Mouse (Mus musculus) embryonic facial prominence, embryonic 14.5 days (tissue): ENCODE data around the gene Gnao1. TPM values are rescaled to one million over a fixed set of nuclear protein-coding genes. Genes with fewer than 3 reads are reported as not detected.

ENCODE experiments used
- ATAC-seq: fragments of 200-750 bp; cut with Nextera tagmentation; 2 replicates; pipeline ENCODE4 v1.8.0; 2017; ENCODE audit warnings: low read depth, moderate number of reproducible peaks, moderate TSS enrichment
- DNase-seq: peaks from one replicate; pipeline ENCODE4 v3.0.0-alpha.2; 2015; ENCODE audit warnings: low spot score
- H3K27ac ChIP-seq: fragments of 300-500 bp; sonication (generic); replicated peaks from 2 replicates; pipeline ENCODE4 v1.5.1; 2014; ENCODE audit warnings: low read depth, mild to moderate bottlenecking, low read length, moderate library complexity
- H3K27me3 ChIP-seq: fragments of 300-500 bp; sonication (generic); replicated peaks from 2 replicates; pipeline ENCODE4 v1.6.1; 2014; ENCODE audit warnings: low read length; ENCODE audit not compliant: control insufficient read depth, insufficient read depth
- H3K36me3 ChIP-seq: fragments of 300-500 bp; sonication (generic); 2 replicates; pipeline ENCODE4 v1.6.1; 2014; ENCODE audit warnings: low read length, mixed read lengths; ENCODE audit not compliant: control insufficient read depth, insufficient read depth
- H3K4me1 ChIP-seq: fragments of 300-500 bp; sonication (generic); 2 replicates; pipeline ENCODE4 v1.6.1; 2014; ENCODE audit warnings: antibody characterized with exemption, low read length; ENCODE audit not compliant: control insufficient read depth, insufficient read depth
- H3K4me2 ChIP-seq: fragments of 300-500 bp; sonication (generic); 2 replicates; pipeline ENCODE4 v1.6.1; 2014; ENCODE audit warnings: low read depth, mild to moderate bottlenecking, low read length, moderate library complexity, mixed read lengths
- H3K4me3 ChIP-seq: fragments of 300-500 bp; sonication (generic); 2 replicates; pipeline ENCODE4 v1.5.1; 2014; ENCODE audit warnings: low read depth, mild to moderate bottlenecking, low read length
- H3K9ac ChIP-seq: fragments of 300-500 bp; sonication (generic); 2 replicates; pipeline ENCODE4 v1.6.1; 2014; ENCODE audit warnings: low read depth, mild to moderate bottlenecking, low read length, moderate library complexity, mixed read lengths
- H3K9me3 ChIP-seq: fragments of 300-500 bp; sonication (generic); 2 replicates; pipeline ENCODE4 v1.6.1; 2016; ENCODE audit warnings: low read length; ENCODE audit not compliant: control insufficient read depth
- WGBS: fragments of 180-500 bp; shearing (Covaris S2); extraction: QIAGEN DNeasy Blood & Tissue Kit; methylation state at CpG from one replicate; pipeline ENCODE4 v1.1.7; 2014; 5-methylcytosine and 5-hydroxymethylcytosine counted together
- polyA plus RNA-seq: library from polyadenylated mRNA; unstranded; fragments of >200 nt; fragmentation: Nextera tagmentation; extraction: Ambion mirVana; gene quantifications from 2 replicates; pipeline ENCODE4 v1.2.1, GENCODE M21; 2014

The Gnao1 gene
- polyA plus RNA-seq, 1 experiment from 2014 or later = 14.6 TPM

DNA sequence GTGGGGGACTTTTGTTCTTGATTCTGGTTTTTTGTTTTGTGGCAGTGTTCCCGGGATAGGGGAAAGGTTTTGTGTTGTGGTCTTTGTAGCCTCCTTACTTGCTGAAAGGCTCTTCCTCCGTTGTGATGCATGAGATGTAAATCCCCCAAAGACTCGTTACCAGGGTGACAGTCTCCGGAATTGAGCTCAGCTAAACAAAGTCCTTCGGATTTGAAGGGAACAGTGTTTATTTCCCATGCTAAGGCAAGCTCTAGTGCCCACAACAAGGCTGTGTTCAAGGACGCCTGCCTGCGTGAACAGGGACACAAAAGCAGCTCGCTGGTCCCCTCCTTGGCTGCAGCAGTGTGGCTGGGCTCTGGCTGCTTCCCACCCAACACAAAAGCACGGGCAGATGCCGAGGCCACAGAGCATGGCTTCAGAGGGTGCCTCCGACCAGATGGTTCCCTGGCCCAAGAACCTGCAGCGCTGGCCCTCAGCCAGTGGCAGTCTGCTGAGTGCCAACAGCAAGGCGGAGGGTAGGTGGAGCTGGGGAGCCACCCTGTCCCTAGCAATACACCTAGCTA, 108.2 kb downstream of the Gnao1 start:
- Histone ChIP-seq H3K27me3 (no peaks in the 10 kb centered on the region), H3K36me3 (no peaks in the 10 kb centered on the region), H3K27ac (peak overlapping the region; percentile 30; the same call in 1 of the 2 replicates), H3K4me3 (no peak overlapping the region), H3K9me3 (no peaks in the 10 kb centered on the region), H3K9ac (no peak overlapping the region), H3K4me1 (peaks cover 20% of the 10 kb centered on the region; the same call in 1 of the 2 replicates), H3K4me2 (no peak overlapping the region)
- DNase-seq (peak; percentile 84), ATAC-seq (peak; percentile 67)
- 24% methylated on average over 13 of the region's 13 CpGs for WGBS

GRCm38 (mm10) chr8:93918580-93918979, 108.8 kb downstream of the Gnao1 start:
- Histone ChIP-seq H3K4me3 (no peak overlapping the region), H3K4me1 (peaks cover 20% of the 10 kb centered on the region; the same call in 1 of the 2 replicates), H3K27me3 (no peaks in the 10 kb centered on the region), H3K36me3 (no peaks in the 10 kb centered on the region), H3K4me2 (no peak overlapping the region), H3K27ac (no peak overlapping the region), H3K9me3 (no peaks in the 10 kb centered on the region), H3K9ac (no peak overlapping the region)
- 69% methylated on average over 2 of the region's 2 CpGs for WGBS
- ATAC-seq (no peak), DNase-seq (no peak)

DNA sequence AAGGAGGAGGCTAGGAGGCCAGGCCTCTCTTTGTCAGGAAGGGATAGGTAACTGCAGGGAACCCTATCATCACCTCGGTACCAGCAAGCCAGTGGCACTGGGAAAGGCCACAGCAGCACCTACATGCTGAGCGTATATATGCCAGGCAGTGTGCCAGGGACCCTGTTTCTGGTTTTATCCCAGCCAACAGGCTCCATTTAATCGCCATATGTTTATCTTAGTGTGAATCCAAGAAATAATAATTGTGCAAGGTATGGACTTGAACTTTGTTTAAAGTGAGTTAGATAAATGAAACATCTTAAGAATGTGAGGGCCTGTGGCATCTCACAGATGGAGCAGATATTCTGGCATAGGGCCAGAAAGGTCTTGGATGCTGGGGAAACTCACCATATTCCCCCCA, 109.7 kb downstream of the Gnao1 start:
- no peak overlapping the region for H3K9ac ChIP-seq
- H3K4me1 ChIP-seq = peaks cover 20% of the 10 kb centered on the region; the same call in 1 of the 2 replicates
- H3K27me3 ChIP-seq = no peaks in the 10 kb centered on the region
- H3K9me3 ChIP-seq = no peaks in the 10 kb centered on the region
- H3K4me3 ChIP-seq = no peak overlapping the region
- no peak for ATAC-seq
- no peak overlapping the region for H3K27ac ChIP-seq
- no peak overlapping the region for H3K4me2 ChIP-seq
- WGBS = 55% methylated on average over 3 of the region's 3 CpGs
- no peaks in the 10 kb centered on the region for H3K36me3 ChIP-seq
- DNase-seq = no peak

DNA sequence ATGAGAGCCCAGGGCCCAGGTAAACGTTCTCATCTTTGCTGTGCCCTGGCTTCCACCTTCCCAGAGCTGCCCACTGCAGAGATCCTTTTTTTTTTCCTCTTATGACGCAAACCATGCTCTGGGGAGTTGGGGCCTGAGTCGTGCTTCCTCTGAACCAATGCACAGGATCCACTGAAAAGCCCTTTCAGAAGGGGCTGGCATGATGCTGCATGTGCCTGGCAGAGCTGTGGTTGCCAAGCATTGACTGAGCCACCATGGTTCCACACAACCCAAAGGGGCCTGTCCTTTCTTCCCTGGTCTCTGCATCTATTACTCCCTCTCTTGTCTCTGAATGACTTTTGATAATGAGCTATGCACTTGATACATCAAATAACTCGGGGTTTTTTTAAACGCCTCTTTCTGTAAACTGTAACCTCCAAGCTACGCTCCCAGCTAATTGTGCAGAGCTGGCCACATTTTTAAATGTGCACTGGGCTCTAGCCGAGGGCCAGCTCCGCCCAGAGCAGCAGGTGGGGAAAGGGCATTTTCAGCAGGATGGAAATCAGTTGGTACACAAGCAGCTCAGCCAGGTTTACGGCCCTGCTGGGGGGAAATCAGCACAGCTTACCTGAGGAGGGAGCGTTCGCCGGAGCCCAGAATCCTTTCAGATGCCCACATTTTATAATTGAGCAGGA, 110.3 kb downstream of the Gnao1 start:
- Histone ChIP-seq H3K27me3 (no peaks in the 10 kb centered on the region), H3K4me2 (no peak overlapping the region), H3K9me3 (no peaks in the 10 kb centered on the region), H3K27ac (no peak overlapping the region), H3K9ac (no peak overlapping the region), H3K4me3 (no peak overlapping the region), H3K4me1 (peaks cover 20% of the 10 kb centered on the region; the same call in 1 of the 2 replicates), H3K36me3 (no peaks in the 10 kb centered on the region)
- WGBS = 59% methylated on average over 12 of the region's 12 CpGs
- no peak for DNase-seq
- no peak for ATAC-seq

GRCm38 (mm10) chr8:93920590-93920948, 110.8 kb downstream of the Gnao1 start:
- Histone ChIP-seq H3K4me1 (peaks cover 20% of the 10 kb centered on the region; the same call in 1 of the 2 replicates), H3K4me3 (no peak overlapping the region), H3K36me3 (no peaks in the 10 kb centered on the region), H3K9ac (no peak overlapping the region), H3K27ac (no peak overlapping the region), H3K9me3 (no peaks in the 10 kb centered on the region), H3K4me2 (no peak overlapping the region), H3K27me3 (no peaks in the 10 kb centered on the region)
- DNase-seq (no peak), ATAC-seq (no peak)
- WGBS = 80% methylated on average over 7 of the region's 7 CpGs

DNA sequence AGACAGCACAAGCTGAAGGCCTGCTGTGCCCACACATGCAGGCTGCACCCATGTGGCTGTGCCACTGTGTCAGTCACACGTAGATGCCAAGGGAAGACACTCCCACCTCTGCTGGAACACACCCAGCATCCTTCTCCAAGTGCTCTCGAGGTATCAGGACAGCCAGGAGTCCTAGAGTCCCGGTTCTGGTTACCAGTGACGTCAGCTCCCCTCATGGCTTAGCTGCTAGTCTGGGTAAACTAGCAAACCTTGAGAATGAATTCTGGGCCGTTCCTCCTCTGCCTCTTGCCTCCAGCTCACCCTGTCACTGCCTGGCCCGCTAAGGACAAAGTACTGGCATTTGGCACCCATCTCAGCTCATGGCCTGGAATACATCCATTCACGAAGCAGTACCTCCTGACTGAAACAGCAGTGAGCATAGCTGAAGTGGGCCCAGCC, 114.2 kb downstream of the Gnao1 start:
- no peak for DNase-seq
- no peaks in the 10 kb centered on the region for H3K36me3 ChIP-seq
- no peak overlapping the region for H3K27ac ChIP-seq
- no peak overlapping the region for H3K9ac ChIP-seq
- WGBS = 76% methylated on average over 7 of the region's 7 CpGs
- 0 out of 2 replicates have a peak, but pooled peaks cover 5% of the 10 kb centered on the region for H3K4me1 ChIP-seq
- no peak overlapping the region for H3K4me2 ChIP-seq
- ATAC-seq = no peak
- no peaks in the 10 kb centered on the region for H3K9me3 ChIP-seq
- no peaks in the 10 kb centered on the region for H3K27me3 ChIP-seq
- H3K4me3 ChIP-seq = no peak overlapping the region

- Histone ChIP-seq H3K4me2 (no peak overlapping the region), H3K27ac (no peak overlapping the region), H3K9me3 (no peaks in the 10 kb centered on the region), H3K4me3 (no peak overlapping the region), H3K4me1 (no peaks in the 10 kb centered on the region), H3K27me3 (no peaks in the 10 kb centered on the region), H3K9ac (no peak overlapping the region), H3K36me3 (no peaks in the 10 kb centered on the region)
- no peak for ATAC-seq
- DNase-seq = no peak
- 45% methylated on average over 3 of the region's 3 CpGs for WGBS
These were observed 115.7 kb downstream of the Gnao1 start for GRCm38 (mm10) chr8:93925513-93925912.

GRCm38 (mm10) chr8:93929233-93929632, 119.5 kb downstream of the Gnao1 start:
- Histone ChIP-seq H3K4me1 (no peaks in the 10 kb centered on the region), H3K4me3 (no peak overlapping the region), H3K36me3 (no peaks in the 10 kb centered on the region), H3K9me3 (no peaks in the 10 kb centered on the region), H3K27me3 (no peaks in the 10 kb centered on the region), H3K27ac (no peak overlapping the region), H3K4me2 (no peak overlapping the region), H3K9ac (no peak overlapping the region)
- WGBS = 87% methylated on average over 4 of the region's 4 CpGs
- DNase-seq (no peak), ATAC-seq (no peak)

DNA sequence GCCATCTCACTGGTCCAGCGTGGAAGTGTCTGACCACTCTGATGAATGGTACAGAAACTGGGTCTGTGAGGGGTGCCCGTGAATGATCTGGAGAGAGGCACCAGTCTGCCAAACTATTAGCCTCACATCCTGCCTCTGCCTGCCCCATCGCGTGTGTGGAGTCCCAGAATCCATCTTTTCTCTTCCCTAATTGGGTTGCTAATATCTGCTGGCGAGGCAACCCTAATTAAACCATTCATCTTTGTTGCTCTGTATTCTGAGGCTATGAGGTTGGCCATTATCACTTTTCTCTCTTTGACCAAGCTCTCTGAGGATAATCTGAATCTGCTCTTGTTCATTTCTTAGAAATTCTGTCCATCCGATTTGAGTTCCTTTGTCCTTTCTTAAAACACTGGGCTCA, 121.6 kb downstream of the Gnao1 start:
- H3K4me1 ChIP-seq = no peaks in the 10 kb centered on the region
- no peak overlapping the region for H3K4me3 ChIP-seq
- no peak overlapping the region for H3K27ac ChIP-seq
- no peaks in the 10 kb centered on the region for H3K36me3 ChIP-seq
- DNase-seq (no peak), ATAC-seq (no peak)
- H3K4me2 ChIP-seq = no peak overlapping the region
- no peak overlapping the region for H3K9ac ChIP-seq
- no peaks in the 10 kb centered on the region for H3K9me3 ChIP-seq
- WGBS = 77% methylated on average over 6 of the region's 6 CpGs
- H3K27me3 ChIP-seq = no peaks in the 10 kb centered on the region
